Mouse (Mus musculus): ENCODE results near the gene Krtap11-1.

DNA sequence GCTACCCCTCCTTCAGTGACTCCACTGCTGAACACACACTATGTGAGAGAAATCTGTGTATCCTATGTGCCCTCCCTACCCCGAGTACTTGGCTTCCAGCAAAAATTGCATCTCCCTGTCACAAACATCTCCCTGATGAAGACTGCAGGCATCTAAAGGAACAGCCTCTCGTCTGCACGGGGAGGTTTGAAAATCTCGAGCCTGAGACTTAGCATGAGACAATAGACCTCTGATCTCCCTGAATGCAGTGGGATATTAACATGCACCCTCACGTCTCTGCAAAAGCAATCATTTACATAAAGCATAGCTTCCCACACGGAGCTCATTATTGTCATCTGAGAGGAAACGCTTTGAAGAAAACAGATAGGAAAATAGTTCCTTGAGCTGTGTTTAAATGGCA is 40.4 kb downstream of the Krtap11-1 start:
- no peak for TF ChIP-seq POLR2A (IDR thresholded peaks at IDR 0.05; ENCODE audit: borderline replicate concordance, low read depth, low read length)
- TF ChIP-seq CTCF (IDR thresholded peaks at IDR 0.05; ENCODE audit: low read depth, low read length), result no peak

Measured in bone marrow macrophage, adult 2 months (primary cell).